Comparison of ENCODE assay signal across 11 mouse cellular contexts in genomic region chr2:38353664-38354063, GRCm38 (mm10). TPM values are rescaled to one million over a fixed set of nuclear protein-coding genes. Genes with fewer than 3 reads are reported as not detected.
A peak's percentile ranks its signal among the peaks of the same experiment; 100 is the strongest.
DNase-seq lines count a peak whose midpoint lies in the region; ATAC-seq lines count a peak whose summit lies in the region.
"Had no signal": no experiment of that assay in that cellular context is flagged by ENCODE, and none has a peak within 500 bp of the region (broad histone marks: within the 10 kb centered on the region; RNA-seq: fewer than 3 reads in every experiment).

No protein-coding gene starts in this region.

- no peak for ATAC-seq in embryonic facial prominence, embryonic 14.5 days (ENCODE audit: low read depth)
- no peak for ATAC-seq in hindbrain, embryonic 12.5 days (ENCODE audit: low FRiP score)
- ATAC-seq in liver, embryonic 12.5 days = no peak
- ATAC-seq: intestine, embryonic 15.5 days; lung, postnatal 0 days had no signal

- peaks cover 11% of the 10 kb centered on the region; the same call in 1 of the 2 replicates for H3K4me1 ChIP-seq in embryonic facial prominence, embryonic 14.5 days (ENCODE audit: control insufficient read depth, insufficient read depth, low read length)
- H3K4me1 ChIP-seq in hindbrain, embryonic 12.5 days = peaks cover 37% of the 10 kb centered on the region
- peaks cover 25% of the 10 kb centered on the region for H3K4me1 ChIP-seq in liver, embryonic 12.5 days

- H3K27me3 ChIP-seq in embryonic facial prominence, embryonic 14.5 days (replicated peaks; ENCODE audit: control insufficient read depth, insufficient read depth, low read length) = peaks cover 97% of the 10 kb centered on the region
- H3K27me3 ChIP-seq in hindbrain, embryonic 12.5 days = peaks cover 92% of the 10 kb centered on the region
- peaks cover 100% of the 10 kb centered on the region for H3K27me3 ChIP-seq in liver, embryonic 12.5 days (replicated peaks)

- no peak overlapping the region for H3K27ac ChIP-seq in embryonic facial prominence, embryonic 14.5 days (replicated peaks; ENCODE audit: low read depth, low read length)
- no peak overlapping the region for H3K27ac ChIP-seq in hindbrain, embryonic 12.5 days
- H3K27ac ChIP-seq in liver, embryonic 12.5 days = no peak overlapping the region
- H3K27ac ChIP-seq: intestine, embryonic 15.5 days had no signal

- peak overlapping the region; percentile 45 for H3K4me3 ChIP-seq in embryonic facial prominence, embryonic 14.5 days (ENCODE audit: low read depth, low read length)
- H3K4me3 ChIP-seq in hindbrain, embryonic 12.5 days = peak overlapping the region; percentile 46
- peak overlapping the region; percentile 45 for H3K4me3 ChIP-seq in liver, embryonic 12.5 days
- H3K4me3 ChIP-seq: intestine, embryonic 15.5 days had no signal

- peak overlapping the region; percentile 24; the same call in 1 of the 2 replicates for H3K4me2 ChIP-seq in embryonic facial prominence, embryonic 14.5 days (ENCODE audit: low read depth, low read length)
- H3K4me2 ChIP-seq in hindbrain, embryonic 12.5 days (replicated peaks) = peak overlapping the region; percentile 59
- peak overlapping the region; percentile 33 for H3K4me2 ChIP-seq in liver, embryonic 12.5 days
- H3K4me2 ChIP-seq: intestine, embryonic 15.5 days had no signal

- 18% methylated on average over 4 of the region's 4 CpGs for WGBS in embryonic facial prominence, embryonic 14.5 days
- 14% methylated on average over 4 of the region's 4 CpGs for WGBS in hindbrain, embryonic 12.5 days
- WGBS in liver, embryonic 12.5 days (ENCODE audit: insufficient replicate concordance) = 8% methylated on average over 4 of the region's 4 CpGs

- no peaks in the 10 kb centered on the region for H3K9me3 ChIP-seq in embryonic facial prominence, embryonic 14.5 days (ENCODE audit: control insufficient read depth, low read length)
- H3K9me3 ChIP-seq in hindbrain, embryonic 12.5 days (replicated peaks) = no peaks in the 10 kb centered on the region
- no peaks in the 10 kb centered on the region for H3K9me3 ChIP-seq in liver, embryonic 12.5 days (replicated peaks)
- H3K9me3 ChIP-seq: intestine, embryonic 15.5 days had no signal

- 0 out of 2 replicates have a peak overlapping the region, but pooled peaks have one; percentile 19 for H3K9ac ChIP-seq in embryonic facial prominence, embryonic 14.5 days (ENCODE audit: low read depth, low read length)
- no peak overlapping the region for H3K9ac ChIP-seq in hindbrain, embryonic 12.5 days
- H3K9ac ChIP-seq in liver, embryonic 12.5 days = no peak overlapping the region
- H3K9ac ChIP-seq: intestine, embryonic 15.5 days had no signal

- H3K36me3 ChIP-seq in embryonic facial prominence, embryonic 14.5 days (ENCODE audit: control insufficient read depth, insufficient read depth, low read length) = no peaks in the 10 kb centered on the region
- no peaks in the 10 kb centered on the region for H3K36me3 ChIP-seq in hindbrain, embryonic 12.5 days
- no peaks in the 10 kb centered on the region for H3K36me3 ChIP-seq in liver, embryonic 12.5 days
- H3K36me3 ChIP-seq: intestine, embryonic 15.5 days had no signal

- peak; percentile 50 for DNase-seq in Muller cell, postnatal 12 days (ENCODE audit: inconsistent ontology term)
- no peak for DNase-seq in embryonic facial prominence, embryonic 14.5 days (ENCODE audit: low spot score)
- DNase-seq in spleen, adult 18-20 months = no peak
- no peak for DNase-seq in frontal cortex, adult 2 months (ENCODE audit: extremely low spot score in 1 of 2, low spot score in 1 of 2)
- no peak for DNase-seq in adrenal gland, adult 2 months
- no peak for DNase-seq in neural tube, embryonic 10.5 days (ENCODE audit: extremely low spot score, low spot score)
- DNase-seq: kidney, postnatal 36 days had no signal

RNA-seq across cellular contexts. Expression of gene Lhx2, which starts 14.6 kb away (rescaled TPM):
- 10.4 and 11.2 TPM in 2 replicates for polyA plus RNA-seq in embryonic facial prominence, embryonic 14.5 days (2014; fragmentation: Nextera tagmentation; extraction: Ambion mirVana)
- polyA plus RNA-seq in hindbrain, embryonic 12.5 days (2016; fragmentation: Nextera tagmentation; extraction: Ambion mirVana) = 31.0 and 31.2 TPM in 2 replicates
- 8.2 and 8.6 TPM in 2 replicates for polyA plus RNA-seq in liver, embryonic 12.5 days (2016; fragmentation: Nextera tagmentation; extraction: Ambion mirVana)
- 60.4 and 64.0 TPM in 2 replicates for polyA plus RNA-seq in frontal cortex, adult 2 months (2012; rRNA removed)
- not detected for total RNA-seq in adrenal gland, adult 2 months (2021)
- 0.07 TPM in 1 of 2 replicates, not detected in the other for polyA plus RNA-seq in adrenal gland, adult 2 months (2012; rRNA removed)
- polyA plus RNA-seq: lung, postnatal 0 days had no signal
